Mouse (Mus musculus) forebrain, embryonic 16.5 days (tissue): ENCODE data around the gene Prkd3. TPM values are rescaled to one million over a fixed set of nuclear protein-coding genes. Genes with fewer than 3 reads are reported as not detected.

Experiments
- polyA plus RNA-seq: library from polyadenylated mRNA; unstranded; fragments of >200 nt; fragmentation: Nextera tagmentation; extraction: Ambion mirVana; gene quantifications from 2 replicates; pipeline ENCODE4 v1.2.1, GENCODE M21; 2015

Gene Prkd3
- polyA plus RNA-seq, 1 experiment from 2014 or later: 27.0 TPM

Other genes starting within 250 kb of the Prkd3 start
- gene Heatr5b, start 185.5 kb downstream of the Prkd3 start, polyA plus RNA-seq: 24.8 and 27.5 TPM in 2 replicates
- gene Gpatch11, start 185.2 kb downstream of the Prkd3 start, polyA plus RNA-seq: 49.5 and 53.5 TPM in 2 replicates
- 2.2 and 3.1 TPM in 2 replicates for gene Eif2ak2, start 138.2 kb downstream of the Prkd3 start, polyA plus RNA-seq
- gene Sult6b1, start 113.8 kb downstream of the Prkd3 start, polyA plus RNA-seq: not detected in 2 replicates
- gene Cebpzos, start 104.3 kb downstream of the Prkd3 start, polyA plus RNA-seq: 100 and 108 TPM in 2 replicates
- 50.5 and 58.2 TPM in 2 replicates for gene Cebpz, start 83.8 kb downstream of the Prkd3 start, polyA plus RNA-seq
- gene Ndufaf7, start 83.7 kb downstream of the Prkd3 start, polyA plus RNA-seq: 67.7 and 68.9 TPM in 2 replicates
- gene Qpct, start 31.1 kb upstream of the Prkd3 start, polyA plus RNA-seq: 13.4 and 13.5 TPM in 2 replicates